Comparison of ENCODE assay signal across 26 mouse cellular contexts in the genomic region with DNA sequence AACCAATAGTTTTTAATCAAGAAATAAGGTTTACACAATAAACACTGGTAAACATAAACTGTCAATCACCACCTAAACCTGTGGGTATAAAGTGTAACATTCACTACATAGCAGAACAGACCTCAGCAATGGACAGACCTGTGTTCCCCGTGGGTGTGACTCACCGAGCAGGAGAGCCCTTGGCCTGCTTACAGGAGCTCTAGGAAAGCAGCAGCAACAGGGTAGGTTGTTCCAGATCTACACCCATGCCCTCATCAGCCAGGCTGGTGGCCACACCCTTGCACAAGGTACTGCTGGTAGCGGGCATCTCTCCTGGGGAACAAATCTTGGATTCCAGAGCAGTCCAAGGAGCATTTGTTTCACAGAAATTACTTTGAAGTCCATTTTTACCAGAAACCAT.
DNase-seq lines count a peak whose midpoint lies in the region; ATAC-seq and TF ChIP-seq lines count a peak whose summit lies in the region.
"Had no signal": no experiment of that assay in that cellular context is flagged by ENCODE, and none has a peak within 500 bp of the region (broad histone marks: within the 10 kb centered on the region; RNA-seq: fewer than 3 reads in every experiment).

No protein-coding gene starts in this region.

- H3K4me2 ChIP-seq in lung, postnatal 0 days (replicated peaks; ENCODE audit: low read depth, low read length): no peak overlapping the region
- H3K4me2 ChIP-seq: forebrain, embryonic 13.5 days; heart, embryonic 12.5 days; heart, embryonic 15.5 days; hindbrain, embryonic 14.5 days had no signal

- H3K9ac ChIP-seq in lung, postnatal 0 days (replicated peaks; ENCODE audit: low read depth): no peak overlapping the region
- H3K9ac ChIP-seq: forebrain, embryonic 13.5 days; heart, embryonic 12.5 days; heart, embryonic 15.5 days; hindbrain, embryonic 14.5 days had no signal

- TF ChIP-seq POLR2A in lung, adult 2 months (IDR thresholded peaks at IDR 0.05; ENCODE audit: borderline replicate concordance, extremely low read depth, low read depth, low read length): no peak

- peak; percentile 70 for ATAC-seq in lung, postnatal 0 days
- ATAC-seq: activated CD4-positive, CD25-positive, alpha-beta regulatory T cell, adult 4 months; forebrain, embryonic 13.5 days; forebrain, embryonic 16.5 days; hindbrain, postnatal 0 days; inflammation-experienced regulatory T-cells, adult 6 months; intestine, embryonic 16.5 days had no signal

- no peak overlapping the region for H3K4me3 ChIP-seq in lung, postnatal 0 days (ENCODE audit: low read depth, low read length)
- no peak overlapping the region for H3K4me3 ChIP-seq in lung, adult 2 months (replicated peaks; ENCODE audit: extremely low read depth, low read depth, low read length)
- H3K4me3 ChIP-seq: forebrain, embryonic 10.5 days; forebrain, embryonic 13.5 days; heart, embryonic 12.5 days; heart, embryonic 15.5 days had no signal

- TF ChIP-seq CTCF in lung, postnatal 0 days (IDR thresholded peaks at IDR 0.05): no peak
- TF ChIP-seq CTCF in lung, adult 2 months (IDR thresholded peaks at IDR 0.05; ENCODE audit: insufficient read depth, low read length): no peak

- no peaks in the 10 kb centered on the region for H3K36me3 ChIP-seq in lung, postnatal 0 days (ENCODE audit: insufficient read depth, low read length)
- H3K36me3 ChIP-seq: forebrain, embryonic 10.5 days; heart, embryonic 12.5 days; heart, embryonic 15.5 days had no signal

- no peaks in the 10 kb centered on the region for H3K4me1 ChIP-seq in lung, postnatal 0 days (ENCODE audit: insufficient read depth, low read depth, low read length)
- H3K4me1 ChIP-seq in lung, adult 2 months (ENCODE audit: control insufficient read depth, insufficient read depth, low read length): no peaks in the 10 kb centered on the region
- H3K4me1 ChIP-seq: heart, embryonic 15.5 days had no signal

- DNase-seq in adrenal gland, adult 2 months: peak; percentile 34
- no peak for DNase-seq in adrenal gland, postnatal 25 days
- DNase-seq in lung, postnatal 0 days (ENCODE audit: low spot score): peak; percentile 27
- no peak for DNase-seq in lung, adult 2 months
- DNase-seq in NIH3T3 (ENCODE audit: low read depth): peak; percentile 40
- no peak for DNase-seq in gastrocnemius, postnatal 25 days
- DNase-seq: B cell, adult 2 months; cerebellum, adult 18-20 months; cerebellum, adult 9-10 months; cerebellum, postnatal 14 days; gastrocnemius, postnatal 10 days; heart, adult 18-20 months; heart, postnatal 10 days; heart, postnatal 4 days had no signal

- 58% methylated on average over 3 of the region's 3 CpGs for WGBS in lung, postnatal 0 days
- WGBS in lung, adult 2 months: 80% methylated on average over 3 of the region's 3 CpGs

- no peak overlapping the region for H3K27ac ChIP-seq in lung, postnatal 0 days (ENCODE audit: low read length)
- H3K27ac ChIP-seq: forebrain, embryonic 10.5 days; forebrain, embryonic 13.5 days; heart, embryonic 15.5 days; hindbrain, embryonic 14.5 days; hindbrain, postnatal 0 days had no signal

- H3K9me3 ChIP-seq in lung, postnatal 0 days (ENCODE audit: low read length): no peaks in the 10 kb centered on the region
- H3K9me3 ChIP-seq: forebrain, embryonic 10.5 days; forebrain, embryonic 13.5 days; G1E; heart, embryonic 12.5 days; heart, embryonic 15.5 days had no signal

- no peak for TF ChIP-seq EP300 in lung, postnatal 0 days (IDR thresholded peaks at IDR 0.05)

- H3K27me3 ChIP-seq in lung, postnatal 0 days (replicated peaks; ENCODE audit: insufficient read depth, low read length): no peaks in the 10 kb centered on the region
- H3K27me3 ChIP-seq: CH12.LX; forebrain, embryonic 13.5 days; heart, embryonic 12.5 days; heart, embryonic 15.5 days had no signal

Comparison
In these comparisons a context has a peak if more than half of its experiments do, and no peak if none do; other contexts are left out.
1. DNase-seq: peak in adrenal gland, adult 2 months (single experiment), lung, postnatal 0 days (single experiment) and NIH3T3 (single experiment); none in adrenal gland, postnatal 25 days (single experiment), lung, adult 2 months (single experiment) and gastrocnemius, postnatal 25 days (single experiment).